Mouse (Mus musculus) hematopoietic stem cell, adult 5-6 weeks (primary cell): ENCODE data around the gene Pan2. TPM values are rescaled to one million over a fixed set of nuclear protein-coding genes. Genes with fewer than 3 reads are reported as not detected.
A peak's percentile ranks its signal among the peaks of the same experiment; 100 is the strongest.
"Not testable (repeated sequence)": the region's sequence is repeated elsewhere in the genome, so short reads cannot be mapped to it uniquely, and the experiment has no call there.

ENCODE experiments used
- ATAC-seq, 2 experiments: fragments of 125-278 bp in 1 of 2; replicated peaks in 1 of 2; 2 replicates each; pipeline ENCODE4 v1.8.0; 2016 to 2017; ENCODE audit warnings: inconsistent platforms in 2 of 2, mild to moderate bottlenecking in 2 of 2, moderate number of reproducible peaks in 2 of 2, low read depth in 1 of 2, moderate TSS enrichment in 1 of 2; ENCODE audit not compliant: low FRiP score in 2 of 2, poor library complexity in 2 of 2, severe bottlenecking in 2 of 2, insufficient read depth in 1 of 2, low TSS enrichment in 1 of 2
- total RNA-seq: library from RNA; stranded (forward); fragments of 172-1452, 232-1000 nt; gene quantifications from 2 replicates; pipeline ENCODE4 v1.2.3, GENCODE M21; 2017

The Pan2 gene
- total RNA-seq, 1 experiment from 2014 or later = 12.7 TPM

DNA sequence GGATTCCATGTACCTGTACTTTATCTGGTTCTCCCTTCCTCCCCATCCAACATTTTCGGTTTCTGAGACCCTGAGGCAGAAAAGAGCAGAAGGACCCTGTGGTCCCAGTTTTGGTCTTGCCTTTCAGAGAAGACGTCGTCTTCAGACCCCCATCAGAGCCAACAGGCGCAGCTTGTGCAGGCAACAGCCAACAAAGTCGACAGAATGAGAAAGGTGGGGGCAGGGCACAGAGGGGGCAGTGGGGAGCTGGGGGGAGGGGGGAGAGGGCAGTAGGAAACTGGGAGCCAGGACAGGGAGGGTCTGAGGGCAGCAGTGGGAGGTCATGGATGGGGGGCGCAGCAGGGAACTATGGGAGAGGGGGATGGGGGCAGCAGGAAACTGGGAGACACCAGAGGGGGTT, 25.0 kb upstream of the Pan2 start:
- no peak for ATAC-seq

DNA sequence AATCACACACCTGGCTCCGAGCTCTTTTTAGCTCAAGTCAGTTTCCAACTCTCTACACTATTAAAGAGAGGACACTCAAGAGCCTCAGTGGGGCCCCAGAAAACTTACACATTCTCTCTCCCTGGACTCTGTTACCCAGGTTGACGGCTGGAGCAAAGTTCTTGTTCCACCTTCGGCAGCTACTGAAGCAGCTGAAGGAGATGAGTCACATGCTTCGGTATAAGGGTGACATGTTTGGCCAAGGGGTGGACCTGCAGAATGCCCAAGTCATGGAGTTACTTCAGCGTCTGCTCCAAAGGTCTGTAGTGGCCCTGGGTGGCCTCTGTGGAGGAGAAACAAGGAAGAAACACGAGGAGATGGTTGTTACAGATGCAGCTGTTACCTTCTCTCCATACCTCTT, 22.2 kb upstream of the Pan2 start:
- ATAC-seq = no peak

DNA sequence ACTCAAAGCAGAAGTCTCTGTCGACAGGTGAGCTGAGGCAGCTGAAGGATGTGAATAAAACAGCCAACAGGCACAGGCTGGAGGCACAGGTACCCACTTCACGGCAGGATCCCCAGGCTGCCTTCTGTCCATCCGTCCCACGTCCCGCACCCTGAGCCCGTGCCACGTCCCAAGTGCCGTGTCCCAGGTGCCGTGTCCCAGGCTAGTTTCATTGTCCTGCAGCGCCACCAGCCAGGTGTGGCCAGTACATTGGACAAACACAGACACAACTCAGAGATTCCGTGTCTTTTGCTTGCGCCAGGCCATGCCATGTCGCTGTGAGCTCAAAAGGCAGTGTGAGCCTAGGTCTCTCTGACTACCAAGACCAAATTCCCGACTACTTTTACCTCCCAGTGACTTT, 21.5 kb upstream of the Pan2 start:
- no peak for ATAC-seq

DNA sequence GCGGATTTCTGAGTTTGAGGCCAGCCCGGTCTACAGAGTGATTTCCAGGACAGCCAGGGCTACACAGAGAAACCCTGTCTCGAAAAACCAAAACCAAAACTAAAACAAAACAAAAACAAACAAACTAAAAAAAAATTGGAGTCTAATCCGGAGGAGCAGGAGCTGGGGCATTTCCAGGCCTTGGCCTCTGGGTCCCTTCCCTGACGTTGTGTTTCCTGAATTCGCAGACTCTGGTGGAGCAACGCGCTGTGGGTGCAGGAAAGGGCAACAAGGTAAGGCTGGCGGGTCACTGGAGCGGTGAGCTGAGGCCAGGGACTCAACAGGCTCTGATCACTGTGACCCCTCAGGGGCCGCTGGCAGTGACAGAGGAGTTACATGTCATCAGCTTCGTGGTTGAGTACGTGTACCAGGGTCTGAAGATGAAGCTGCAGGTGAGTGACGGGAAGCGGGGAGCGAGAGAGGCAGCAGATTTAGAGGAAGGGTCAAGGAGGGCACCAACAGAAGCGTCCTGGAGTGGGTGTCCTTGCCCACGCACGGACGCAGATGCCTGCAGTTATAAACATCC, 20.2 kb upstream of the Pan2 start:
- ATAC-seq = no peak

DNA sequence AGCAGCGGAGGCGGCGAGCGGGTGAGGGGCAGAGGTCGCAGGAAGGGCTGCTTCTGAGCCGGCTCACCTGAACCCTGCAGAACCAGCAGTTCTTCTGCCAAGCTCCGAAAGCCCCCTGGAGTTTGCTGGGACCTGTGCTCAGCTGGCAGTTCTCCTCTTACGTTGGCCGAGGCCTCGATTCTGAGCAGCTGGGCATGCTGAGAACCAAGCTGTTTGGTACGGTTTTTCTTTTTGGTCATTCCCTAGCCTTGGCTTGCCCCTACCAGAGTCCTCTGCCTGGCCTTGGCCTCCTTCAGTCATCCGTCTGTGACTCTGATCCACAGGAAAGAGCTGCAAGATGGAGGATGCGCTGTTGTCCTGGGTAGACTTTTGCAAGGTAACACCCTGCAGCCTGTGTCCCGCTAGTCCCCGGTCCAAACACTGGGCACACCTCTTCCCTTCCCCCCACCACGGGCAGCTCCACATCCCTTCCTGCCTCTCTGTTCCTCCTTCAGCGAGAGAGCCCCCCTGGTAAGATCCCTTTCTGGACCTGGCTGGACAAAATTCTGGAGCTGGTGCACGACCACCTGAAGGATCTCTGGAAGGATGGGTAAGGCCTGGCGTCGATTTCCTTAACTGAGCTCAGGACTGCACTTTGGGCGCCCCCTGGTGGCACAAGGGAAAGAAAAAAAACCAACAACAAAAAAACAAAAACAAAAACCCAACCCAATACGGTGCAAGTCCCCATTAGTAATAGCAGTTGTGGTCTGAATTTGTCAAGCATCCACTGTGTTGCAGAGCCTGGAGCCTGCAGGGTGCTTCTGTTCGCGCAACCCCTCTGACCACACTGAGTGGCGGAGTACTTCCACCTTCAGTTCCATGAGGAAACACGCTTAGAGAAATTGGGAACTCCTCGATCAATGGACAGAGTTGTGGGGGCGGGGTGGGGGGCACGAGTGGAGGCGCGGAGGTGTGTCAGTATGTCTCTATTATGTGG, 19.2 kb upstream of the Pan2 start:
- ATAC-seq = peak; percentile 37 to 63; a peak in 2 of 4 replicates

DNA sequence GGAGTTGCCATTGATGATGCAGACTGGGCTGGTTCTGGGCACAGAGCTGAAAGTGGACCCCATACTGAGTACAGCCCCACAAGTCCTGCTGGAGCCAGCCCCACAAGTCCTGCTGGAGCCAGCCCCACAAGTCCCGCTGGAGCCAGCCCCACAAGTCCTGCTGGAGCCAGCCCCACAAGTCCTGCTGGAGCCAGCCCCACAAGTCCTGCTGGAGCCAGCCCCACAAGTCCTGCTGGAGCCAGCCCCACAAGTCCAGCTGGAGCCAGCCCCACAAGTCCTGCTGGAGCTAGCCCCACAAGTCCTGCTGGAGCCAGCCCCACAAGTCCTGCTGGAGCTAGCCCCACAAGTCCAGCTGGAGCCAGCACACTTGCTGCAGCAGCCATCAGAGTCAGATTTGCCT, 12.5 kb upstream of the Pan2 start:
- not testable (repeated sequence) for ATAC-seq

DNA sequence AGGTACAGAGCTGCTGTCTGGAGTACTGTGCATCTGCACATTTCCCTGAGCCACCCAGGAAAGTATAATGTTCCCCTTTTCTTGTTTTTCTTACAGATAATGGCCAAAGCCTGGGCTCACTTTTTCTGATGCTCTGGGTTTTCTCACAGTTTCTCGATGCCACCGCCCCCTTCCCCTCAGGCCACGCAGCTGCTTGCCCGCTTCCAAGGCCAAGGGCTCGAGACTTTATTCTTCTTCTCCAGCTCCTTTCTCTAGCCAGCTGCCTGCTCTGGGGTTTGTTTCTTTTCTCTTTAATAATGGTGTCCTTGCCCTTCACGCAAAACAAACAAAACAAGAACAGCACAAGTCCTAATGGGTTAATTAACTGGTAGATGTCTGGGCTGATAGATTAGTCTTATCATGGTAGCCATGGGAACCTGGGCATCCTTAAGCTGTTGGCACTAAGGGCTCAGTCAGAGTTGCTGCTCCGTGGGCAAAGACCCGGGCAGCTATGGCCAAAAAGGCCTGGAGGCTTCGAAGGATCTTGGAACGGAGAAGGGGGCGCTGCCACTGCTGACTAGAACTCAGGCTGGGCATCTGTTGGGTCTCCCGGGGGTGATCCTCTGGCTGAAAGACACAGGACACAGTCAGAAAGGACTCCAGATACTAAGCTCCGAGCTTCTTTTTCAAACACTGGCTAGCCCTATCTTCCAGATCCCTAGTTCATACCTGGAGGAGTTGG, 6.6 kb upstream of the Pan2 start:
- ATAC-seq = no peak

DNA sequence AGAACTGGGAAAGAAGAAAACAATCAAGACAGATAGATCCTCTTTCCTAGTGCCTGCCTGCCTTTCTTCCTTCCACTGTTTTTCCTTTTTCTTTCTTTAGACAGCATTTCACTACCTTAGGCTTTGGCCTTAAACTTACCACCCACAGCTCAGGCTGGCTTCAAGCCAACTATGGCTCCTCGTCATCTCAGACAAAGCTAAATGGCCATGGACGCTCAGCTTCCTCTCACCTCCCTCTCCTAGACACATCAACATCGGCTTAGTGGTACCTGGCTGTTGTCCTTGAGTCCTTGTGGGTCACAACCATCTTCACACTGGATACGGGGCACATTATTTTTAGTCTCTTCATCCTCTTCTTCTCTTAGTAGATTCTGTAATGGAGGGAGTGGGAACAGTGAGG, 5.9 kb upstream of the Pan2 start:
- ATAC-seq = no peak

DNA sequence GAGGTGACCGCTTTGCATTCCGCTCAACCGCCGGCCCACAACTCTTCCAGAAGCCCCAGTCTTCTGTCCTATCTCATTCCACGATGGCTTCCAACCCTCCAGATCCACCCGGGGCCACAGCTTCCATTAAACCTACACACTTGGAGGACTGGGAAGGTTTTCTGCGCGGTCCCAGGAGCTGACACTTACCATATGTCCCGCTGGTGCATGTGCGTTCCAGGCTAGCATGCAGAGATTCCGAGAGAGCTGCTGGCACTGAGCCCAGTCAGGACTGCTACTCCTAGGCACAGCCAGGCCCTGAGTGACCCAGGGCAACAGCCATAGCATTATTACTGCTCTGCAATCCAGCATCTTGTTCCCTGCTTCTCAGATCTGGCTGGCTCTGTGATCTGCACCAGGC, 5.5 kb upstream of the Pan2 start:
- ATAC-seq = no peak

DNA sequence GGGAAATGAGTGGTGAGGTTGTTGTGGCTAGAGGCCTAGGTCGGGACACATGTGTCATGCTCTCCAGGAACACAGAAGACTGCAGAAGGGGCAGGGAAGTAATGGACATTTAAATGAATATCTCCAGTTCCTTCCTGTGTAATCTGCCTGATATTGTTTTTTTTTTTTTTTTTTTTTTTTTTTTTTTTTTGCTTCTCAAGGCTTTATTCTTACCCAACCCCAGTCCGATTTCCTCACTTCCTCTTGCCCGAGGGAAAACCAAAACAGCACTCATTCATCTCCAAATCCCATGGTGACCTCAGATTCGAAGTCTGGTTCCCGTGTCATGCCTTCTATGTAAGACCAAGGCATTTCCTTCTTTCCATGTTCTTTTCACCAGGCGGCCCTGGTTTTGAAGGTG, 4.9 kb upstream of the Pan2 start:
- ATAC-seq = no peak

DNA sequence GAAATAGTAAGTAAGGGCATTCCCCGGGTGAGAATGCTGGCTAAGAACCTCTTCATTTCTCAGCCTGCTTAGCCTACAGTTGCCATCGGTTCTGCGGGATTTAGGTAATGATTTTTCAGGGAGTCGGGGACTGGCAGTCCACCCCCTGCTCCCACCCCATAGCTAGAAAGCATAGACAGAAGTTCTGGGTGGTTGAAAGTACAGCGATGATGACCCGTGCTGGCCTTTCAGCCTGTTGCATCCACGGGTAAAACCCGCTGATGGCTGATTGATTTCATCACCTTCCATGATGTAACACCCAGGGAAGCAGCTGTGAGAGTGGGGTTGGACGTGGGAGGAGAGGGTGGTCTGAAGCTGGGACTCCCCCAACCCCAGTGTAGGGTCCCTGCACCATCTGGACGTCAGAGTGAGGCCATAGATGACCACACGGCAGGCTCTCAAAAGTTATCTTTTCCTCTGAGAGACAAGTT, 4.4 kb upstream of the Pan2 start, which contains the start of gene Il23a:
TSS of gene Il23a (minus strand) at position 51 of the 470 bp plus-strand sequence.
- no peak for ATAC-seq

DNA sequence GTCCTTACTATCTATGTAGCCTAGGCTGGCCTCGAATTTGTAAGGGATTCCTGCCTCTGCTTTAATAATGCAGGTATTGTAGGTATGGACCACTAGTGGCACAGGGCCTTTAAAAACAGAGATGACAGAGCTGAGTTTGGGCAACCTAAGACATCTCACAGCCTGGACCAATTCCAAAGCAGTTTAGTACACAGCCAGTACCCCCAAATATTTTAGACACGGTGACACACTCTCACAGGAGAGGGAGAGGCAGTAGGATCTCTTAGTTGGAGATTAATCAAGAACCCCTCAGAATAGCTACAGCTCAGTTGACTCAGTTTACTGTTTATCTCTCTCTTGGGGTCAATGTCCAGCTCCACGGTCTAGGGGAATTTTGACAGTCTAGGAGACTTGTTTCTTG, 778 bp upstream of the Pan2 start:
- no peak for ATAC-seq

DNA sequence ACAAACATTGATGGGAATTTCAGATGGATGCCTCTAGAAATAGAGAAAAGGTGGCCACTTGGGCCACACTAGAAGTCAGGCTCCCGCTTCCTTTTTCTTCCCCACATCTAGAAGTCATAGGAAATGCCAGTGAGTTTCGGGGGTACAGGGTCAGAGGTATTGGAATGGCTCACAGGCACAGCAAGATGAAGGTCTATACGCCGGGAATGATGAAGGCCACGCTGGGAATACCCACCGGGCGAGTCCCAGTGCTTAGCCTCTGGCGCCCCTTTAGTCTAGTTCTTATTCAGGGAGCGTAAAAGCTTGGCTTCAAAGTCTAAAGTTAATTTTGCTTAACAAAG, 380 bp upstream of the Pan2 start:
- peak in 1 of 2 experiments; percentile 1; a peak in 1 of 4 replicates for ATAC-seq

DNA sequence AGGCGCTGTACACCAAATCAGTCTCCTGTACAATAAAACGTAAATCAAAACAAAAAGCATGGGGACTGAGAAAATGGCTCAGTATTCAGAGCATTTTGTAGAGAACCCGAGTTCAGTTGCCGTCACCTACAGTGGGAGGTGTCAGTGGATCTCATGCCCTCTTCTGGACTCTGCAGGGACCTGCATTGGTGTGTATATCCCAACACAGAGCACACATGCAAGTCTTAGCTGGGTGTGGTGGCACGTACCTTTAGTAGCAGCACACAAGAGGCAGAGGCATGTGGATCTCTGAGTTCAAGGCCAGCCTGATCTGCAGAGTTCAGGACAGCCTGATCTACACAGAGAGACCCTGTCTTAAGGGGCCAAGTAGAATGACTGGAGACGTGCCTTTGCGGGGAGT, 6.5 kb downstream of the Pan2 start:
- ATAC-seq = no peak

DNA sequence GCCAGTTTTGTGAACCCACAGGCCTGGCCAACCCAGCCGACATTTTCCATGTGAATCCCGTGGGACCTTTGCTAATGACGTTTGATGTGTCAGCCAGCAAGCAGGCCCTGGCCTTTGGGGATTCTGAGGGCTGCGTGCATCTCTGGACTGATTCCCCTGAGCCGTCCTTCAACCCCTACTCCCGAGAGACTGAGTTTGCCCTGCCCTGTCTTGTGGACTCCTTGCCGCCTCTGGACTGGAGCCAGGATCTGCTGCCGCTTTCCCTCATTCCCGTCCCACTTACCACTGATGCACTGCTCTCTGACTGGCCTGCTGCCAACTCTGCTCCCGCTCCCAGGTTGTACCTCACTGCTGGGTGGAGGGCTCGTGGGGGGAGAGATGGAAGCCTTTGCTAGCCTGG, 7.0 kb downstream of the Pan2 start:
- no peak for ATAC-seq

DNA sequence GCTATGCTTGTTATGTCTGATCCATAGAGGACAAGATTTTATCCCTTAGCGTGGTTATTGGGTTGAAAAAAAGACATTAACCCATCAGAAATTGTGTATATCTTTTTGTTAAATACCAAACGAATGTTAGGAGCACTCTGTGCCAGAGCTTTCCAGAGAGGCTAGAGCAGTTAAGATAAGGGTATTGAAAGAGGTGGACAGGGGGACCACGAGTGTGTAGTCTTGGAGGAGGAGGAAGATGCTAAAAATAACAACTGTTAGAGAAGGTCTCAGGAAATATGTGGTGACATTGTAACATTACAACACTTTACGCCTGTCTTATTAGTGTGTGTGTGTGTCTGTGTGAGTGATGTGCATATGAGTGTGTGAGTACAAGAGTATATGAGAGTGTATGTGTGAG, 7.8 kb downstream of the Pan2 start:
- ATAC-seq = no peak

DNA sequence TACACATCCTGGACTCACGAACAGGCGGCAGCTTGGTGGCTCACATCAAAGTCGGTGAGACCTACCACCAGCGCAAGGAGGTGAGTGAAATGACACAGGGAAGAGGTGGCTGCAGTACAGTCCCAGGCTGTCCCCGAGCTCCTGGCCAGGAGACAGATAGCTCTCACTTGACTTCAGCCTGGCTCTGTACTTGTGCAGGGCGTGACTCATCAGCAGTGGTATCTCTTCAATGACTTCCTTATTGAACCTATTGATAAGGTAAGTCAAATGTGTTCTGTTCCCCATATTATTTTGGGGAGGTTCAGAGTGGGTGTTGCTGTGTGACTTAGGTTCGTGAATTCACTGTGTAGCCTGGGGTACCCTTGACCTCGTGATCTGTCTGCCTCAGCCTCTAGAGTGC, 12.4 kb downstream of the Pan2 start:
- no peak for ATAC-seq

DNA sequence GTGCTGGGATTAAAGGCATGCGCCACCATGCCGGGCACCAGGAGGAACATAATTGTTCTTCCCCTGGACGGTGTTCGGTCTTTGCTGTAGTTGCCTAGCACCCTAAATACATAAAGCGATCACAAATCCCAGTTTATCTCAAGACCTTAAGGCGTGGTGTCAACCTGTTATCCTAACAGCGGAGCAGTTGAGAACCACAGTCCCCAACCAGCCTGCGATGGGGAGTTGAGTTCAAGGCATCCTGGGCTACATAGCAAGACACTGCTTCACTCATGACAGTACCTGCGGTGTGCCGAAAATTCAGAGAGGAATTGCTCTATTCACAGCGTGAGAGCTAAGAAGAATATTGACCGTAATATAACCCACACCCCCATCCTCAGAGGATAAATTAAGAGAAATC, 18.5 kb downstream of the Pan2 start:
- no peak for ATAC-seq
